Mouse (Mus musculus): ENCODE data around the gene Adgrb2. TPM values are rescaled to one million over a fixed set of nuclear protein-coding genes. Genes with fewer than 3 reads are reported as not detected.

Gene Adgrb2
- total and polyA plus RNA-seq, 2 experiments: 0.06 TPM; not detected in 1

DNA sequence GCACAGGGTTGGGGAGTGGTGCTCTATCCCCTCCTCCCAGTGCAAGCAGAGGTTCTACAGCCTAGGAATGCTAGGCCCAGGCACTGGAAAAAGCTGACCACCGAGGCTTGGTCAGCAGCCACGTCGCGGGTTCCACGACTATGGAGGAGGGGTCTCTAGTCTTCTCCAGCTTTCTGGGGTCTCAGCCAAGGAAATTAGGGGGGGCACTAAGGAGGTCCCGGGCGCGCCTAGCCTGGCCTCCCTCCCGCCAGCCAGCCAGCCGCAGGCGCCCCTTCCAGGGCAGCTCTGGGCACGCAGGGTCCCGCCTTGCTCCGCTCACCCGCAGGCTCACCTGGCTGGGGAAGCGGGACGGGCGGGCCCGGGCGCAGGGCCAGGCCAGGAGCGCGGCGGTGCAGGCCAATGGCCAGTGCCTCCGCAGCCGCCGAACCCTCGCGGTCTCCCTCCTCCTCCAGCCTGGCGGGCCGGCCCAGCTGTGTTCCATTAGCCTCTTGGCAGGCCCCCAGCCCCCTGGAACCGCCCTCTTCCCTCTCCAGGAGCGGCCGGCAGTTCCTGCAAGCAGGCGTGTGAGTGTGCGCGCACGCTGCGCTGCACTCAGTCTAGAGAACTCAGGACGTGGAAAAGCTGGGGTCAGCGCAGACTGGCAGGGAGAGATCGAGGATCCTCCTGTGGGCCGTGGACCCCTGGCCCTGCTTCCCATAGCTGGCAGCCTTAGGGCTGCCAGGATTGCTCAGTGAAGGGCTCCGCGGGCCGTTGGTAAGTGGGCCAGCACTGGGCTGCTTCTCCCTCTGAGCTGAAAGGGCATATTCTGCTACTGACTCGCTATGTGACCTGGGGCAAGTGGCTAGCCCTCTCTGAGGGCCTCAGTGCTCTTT, 62.9 kb downstream of the Adgrb2 start, which contains the start of gene Col16a1:
Gene Col16a1, plus strand, starts transcription at position 510 of the 872 bp plus-strand sequence.
- TF ChIP-seq CTCF (IDR thresholded peaks at IDR 0.05; ENCODE audit: low read depth, low read length): no peak
- no peak for TF ChIP-seq POLR2A (IDR thresholded peaks at IDR 0.05; ENCODE audit: extremely low read depth, insufficient read depth, low read length)
- Histone ChIP-seq H3K4me3 (ENCODE audit: insufficient read depth, low read depth, low read length) (peak within 1 kb of the TSS; percentile 56), H3K36me3 (ENCODE audit: control insufficient read depth, insufficient read depth, low read length) (no peaks in the 10 kb centered on the region), H3K4me1 (ENCODE audit: control insufficient read depth, insufficient read depth, low read length) (no peaks in the 10 kb centered on the region), H3K9ac (ENCODE audit: low read depth, low read length) (peak within 1 kb of the TSS; percentile 73), H3K79me2 (ENCODE audit: control insufficient read depth, insufficient read depth, low read length) (no peaks in the 10 kb centered on the region), H3K27ac (replicated peaks; ENCODE audit: insufficient read depth, low read depth, low read length) (0 out of 2 replicates have a peak within 1 kb of the TSS, but pooled peaks have one; percentile 16), H3K27me3 (ENCODE audit: control insufficient read depth, insufficient read depth, low read length) (no peaks in the 10 kb centered on the region)
- WGBS: 7% methylated on average over 46 of the region's 46 CpGs
- DNase-seq (ENCODE audit: extremely low read depth, low read depth, low spot score): peak; percentile 51

DNA sequence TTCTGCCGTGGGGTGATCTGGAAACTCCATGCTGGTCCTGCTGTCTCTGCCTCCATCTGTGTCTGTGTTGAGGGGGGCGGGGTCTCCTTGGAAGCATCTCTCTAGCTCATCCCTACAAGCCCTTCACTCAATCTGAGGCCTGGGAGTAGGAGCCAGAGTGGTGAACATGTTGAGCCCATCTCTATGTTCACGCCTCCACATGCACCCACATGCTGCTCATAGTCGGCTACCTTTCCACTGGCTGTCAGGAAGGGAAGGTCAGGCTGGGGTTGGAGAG, 63.5 kb downstream of the Adgrb2 start:
- Histone ChIP-seq H3K27me3 (ENCODE audit: control insufficient read depth, insufficient read depth, low read length) (no peaks in the 10 kb centered on the region), H3K4me3 (ENCODE audit: insufficient read depth, low read depth, low read length) (peak overlapping the region; percentile 53; the same call in 1 of the 2 replicates), H3K79me2 (ENCODE audit: control insufficient read depth, insufficient read depth, low read length) (no peaks in the 10 kb centered on the region), H3K4me1 (ENCODE audit: control insufficient read depth, insufficient read depth, low read length) (no peaks in the 10 kb centered on the region), H3K36me3 (ENCODE audit: control insufficient read depth, insufficient read depth, low read length) (no peaks in the 10 kb centered on the region), H3K27ac (replicated peaks; ENCODE audit: insufficient read depth, low read depth, low read length) (no peak overlapping the region), H3K9ac (ENCODE audit: low read depth, low read length) (peak overlapping the region; percentile 18; the same call in 1 of the 2 replicates)
- 60% methylated on average over 4 of the region's 4 CpGs for WGBS
- TF ChIP-seq CTCF (IDR thresholded peaks at IDR 0.05; ENCODE audit: low read depth, low read length) (no peak), POLR2A (IDR thresholded peaks at IDR 0.05; ENCODE audit: extremely low read depth, insufficient read depth, low read length) (no peak)
- no peak for DNase-seq (ENCODE audit: extremely low read depth, low read depth, low spot score)

DNA sequence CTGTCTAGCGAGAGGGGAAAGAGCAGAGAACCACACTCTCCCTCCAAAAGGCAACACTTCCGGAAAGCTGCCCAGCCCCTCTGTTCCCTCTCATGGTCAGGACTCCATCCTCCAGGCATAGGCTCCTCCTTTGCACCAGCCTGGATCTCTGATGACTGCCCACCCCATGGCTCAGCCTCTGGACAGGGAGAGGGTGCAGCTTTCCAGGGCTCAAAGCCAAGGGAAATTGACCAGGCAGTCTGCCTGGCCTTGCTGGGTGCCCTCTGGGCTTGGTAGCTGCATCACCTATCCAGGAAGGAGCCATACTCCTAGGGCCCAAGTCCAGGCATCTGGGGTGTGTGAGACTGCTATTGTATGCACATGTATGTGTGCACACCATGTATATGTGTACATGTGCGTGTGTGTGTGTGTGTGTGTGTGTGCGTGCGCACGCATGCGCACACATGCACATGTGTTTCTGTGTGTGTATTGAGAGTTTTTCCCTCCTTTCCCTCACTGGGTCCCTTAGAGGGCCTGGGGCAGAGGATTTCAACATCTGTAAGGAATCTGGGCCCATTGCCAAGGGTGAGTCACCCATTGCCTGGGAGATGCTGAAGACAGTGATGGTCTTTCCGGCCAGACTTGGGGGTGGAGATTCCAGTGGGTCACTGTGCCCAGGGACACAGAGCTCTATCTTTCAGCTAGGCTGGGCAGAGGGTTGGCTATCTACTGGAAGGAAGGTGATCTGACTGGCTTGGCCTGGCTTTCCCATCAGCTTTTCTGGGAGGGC, 65.6 kb downstream of the Adgrb2 start:
- Histone ChIP-seq H3K36me3 (ENCODE audit: control insufficient read depth, insufficient read depth, low read length) (no peaks in the 10 kb centered on the region), H3K4me3 (ENCODE audit: insufficient read depth, low read depth, low read length) (no peak overlapping the region), H3K4me1 (ENCODE audit: control insufficient read depth, insufficient read depth, low read length) (no peaks in the 10 kb centered on the region), H3K27ac (replicated peaks; ENCODE audit: insufficient read depth, low read depth, low read length) (no peak overlapping the region), H3K27me3 (ENCODE audit: control insufficient read depth, insufficient read depth, low read length) (no peaks in the 10 kb centered on the region), H3K79me2 (ENCODE audit: control insufficient read depth, insufficient read depth, low read length) (no peaks in the 10 kb centered on the region), H3K9ac (ENCODE audit: low read depth, low read length) (no peak overlapping the region)
- peak; percentile 19 for DNase-seq (ENCODE audit: extremely low read depth, low read depth, low spot score)
- WGBS: 79% methylated on average over 8 of the region's 8 CpGs
- TF ChIP-seq CTCF (IDR thresholded peaks at IDR 0.05; ENCODE audit: low read depth, low read length): no peak
- TF ChIP-seq POLR2A (IDR thresholded peaks at IDR 0.05; ENCODE audit: extremely low read depth, insufficient read depth, low read length): no peak

DNA sequence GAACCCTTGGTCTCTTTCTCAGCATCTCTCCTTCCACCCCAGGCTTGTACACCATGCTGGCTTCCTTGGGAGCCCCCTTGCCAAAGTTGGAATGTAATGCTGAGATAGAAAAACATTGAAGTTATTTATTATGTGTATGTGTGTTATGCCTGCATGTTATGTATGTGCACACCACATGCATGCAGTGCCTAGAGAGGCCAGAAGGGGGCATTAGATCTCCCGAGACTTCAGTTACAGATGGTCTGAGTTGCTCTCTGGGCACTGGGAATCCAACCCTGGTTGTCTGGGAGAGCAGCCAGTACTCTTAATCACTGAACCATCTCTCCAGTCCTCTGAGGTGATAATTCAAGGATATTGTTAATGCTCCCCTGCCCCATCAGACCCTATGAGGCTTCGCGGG, 67.6 kb downstream of the Adgrb2 start:
- Histone ChIP-seq H3K27me3 (ENCODE audit: control insufficient read depth, insufficient read depth, low read length) (no peaks in the 10 kb centered on the region), H3K4me1 (ENCODE audit: control insufficient read depth, insufficient read depth, low read length) (no peaks in the 10 kb centered on the region), H3K9ac (ENCODE audit: low read depth, low read length) (no peak overlapping the region), H3K4me3 (ENCODE audit: insufficient read depth, low read depth, low read length) (no peak overlapping the region), H3K27ac (replicated peaks; ENCODE audit: insufficient read depth, low read depth, low read length) (no peak overlapping the region), H3K36me3 (ENCODE audit: control insufficient read depth, insufficient read depth, low read length) (no peaks in the 10 kb centered on the region), H3K79me2 (ENCODE audit: control insufficient read depth, insufficient read depth, low read length) (no peaks in the 10 kb centered on the region)
- TF ChIP-seq CTCF (IDR thresholded peaks at IDR 0.05; ENCODE audit: low read depth, low read length) (no peak), POLR2A (IDR thresholded peaks at IDR 0.05; ENCODE audit: extremely low read depth, insufficient read depth, low read length) (no peak)
- DNase-seq (ENCODE audit: extremely low read depth, low read depth, low spot score): no peak
- WGBS: 92% methylated on average over 3 of the region's 3 CpGs

DNA sequence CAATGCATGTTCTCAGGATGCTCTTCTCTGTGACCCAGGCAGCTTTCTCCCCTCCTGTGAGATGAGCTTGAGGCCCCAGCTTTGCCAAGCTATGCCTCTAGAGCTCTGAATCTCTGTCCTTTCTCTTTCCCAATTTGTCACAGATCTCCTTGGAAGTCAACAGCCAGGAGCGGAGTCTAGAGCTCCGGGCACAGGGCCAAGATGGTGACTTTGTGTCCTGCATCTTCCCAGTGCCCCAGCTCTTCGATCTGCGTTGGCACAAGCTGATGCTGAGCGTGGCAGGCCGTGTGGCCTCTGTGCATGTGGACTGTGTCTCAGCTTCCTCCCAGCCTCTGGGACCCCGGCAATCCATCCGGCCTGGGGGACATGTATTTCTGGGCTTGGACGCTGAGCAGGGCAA, 68.4 kb downstream of the Adgrb2 start:
- H3K9ac ChIP-seq (ENCODE audit: low read depth, low read length): no peak overlapping the region
- no peak overlapping the region for H3K27ac ChIP-seq (replicated peaks; ENCODE audit: insufficient read depth, low read depth, low read length)
- WGBS: 82% methylated on average over 9 of the region's 9 CpGs
- no peak for DNase-seq (ENCODE audit: extremely low read depth, low read depth, low spot score)
- H3K36me3 ChIP-seq (ENCODE audit: control insufficient read depth, insufficient read depth, low read length): no peaks in the 10 kb centered on the region
- no peaks in the 10 kb centered on the region for H3K4me1 ChIP-seq (ENCODE audit: control insufficient read depth, insufficient read depth, low read length)
- H3K79me2 ChIP-seq (ENCODE audit: control insufficient read depth, insufficient read depth, low read length): no peaks in the 10 kb centered on the region
- H3K27me3 ChIP-seq (ENCODE audit: control insufficient read depth, insufficient read depth, low read length): no peaks in the 10 kb centered on the region
- TF ChIP-seq POLR2A (IDR thresholded peaks at IDR 0.05; ENCODE audit: extremely low read depth, insufficient read depth, low read length) (no peak), CTCF (IDR thresholded peaks at IDR 0.05; ENCODE audit: low read depth, low read length) (no peak)
- H3K4me3 ChIP-seq (ENCODE audit: insufficient read depth, low read depth, low read length): no peak overlapping the region

Data from liver, adult 2 months (tissue).